Mouse (Mus musculus) cortical plate, adult 2 months (tissue): ENCODE data around the gene Ubqln4.

ENCODE experiments used
- CTCF ChIP-seq: fragments of 200-500 bp; IDR thresholded peaks from 2 replicates; pipeline ENCODE4 v1.5.1; 2011; ENCODE audit warnings: mild to moderate bottlenecking, control low read depth, low read length; ENCODE audit not compliant: insufficient read depth; ENCODE audit errors: extremely low read depth
- POLR2A ChIP-seq: fragments of 200-500 bp; IDR thresholded peaks from 2 replicates; pipeline ENCODE4 v1.6.1; 2011; ENCODE audit warnings: mild to moderate bottlenecking, low read length, control low read depth; ENCODE audit not compliant: insufficient read depth; ENCODE audit errors: extremely low read depth

DNA sequence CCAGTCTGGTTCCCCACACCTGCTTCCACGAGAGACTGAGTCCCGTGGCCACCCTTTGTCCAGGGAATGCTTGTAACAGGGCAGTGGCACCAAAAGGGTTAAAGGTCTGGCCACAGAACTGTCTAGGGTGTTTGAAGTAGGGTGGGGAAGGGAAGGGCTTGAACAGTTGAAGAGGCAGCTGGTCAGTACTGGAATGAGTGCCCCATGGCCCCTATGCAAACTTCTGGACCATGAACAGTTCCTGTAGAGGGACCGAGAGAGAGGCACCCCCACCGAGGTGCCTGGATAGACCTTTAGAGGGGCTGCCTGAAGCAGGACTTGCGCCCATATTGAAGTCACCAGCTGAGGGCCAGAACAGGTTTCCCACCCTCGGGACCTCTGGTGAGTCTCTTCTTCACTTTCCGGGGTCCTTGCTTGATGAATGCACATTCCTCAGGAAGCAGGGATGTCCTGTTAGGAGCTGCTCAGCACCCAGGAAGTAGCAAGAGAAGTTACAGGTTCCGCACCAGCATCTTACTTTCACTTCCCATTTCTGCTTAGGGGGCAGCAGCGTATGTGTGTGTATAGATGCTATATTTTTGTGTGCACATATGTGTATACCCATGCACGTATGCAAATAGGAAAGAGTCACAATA lies 39.5 kb downstream of the Ubqln4 start:
- no peak for TF ChIP-seq CTCF
- TF ChIP-seq POLR2A, result no peak
